Mouse (Mus musculus) cerebellum, adult 9-10 months (tissue): Measurements from ENCODE around the gene Telo2.

ENCODE experiments used
- DNase-seq: peaks from one replicate; pipeline ENCODE4 v3.0.0; 2022

Telo2 gene

DNA sequence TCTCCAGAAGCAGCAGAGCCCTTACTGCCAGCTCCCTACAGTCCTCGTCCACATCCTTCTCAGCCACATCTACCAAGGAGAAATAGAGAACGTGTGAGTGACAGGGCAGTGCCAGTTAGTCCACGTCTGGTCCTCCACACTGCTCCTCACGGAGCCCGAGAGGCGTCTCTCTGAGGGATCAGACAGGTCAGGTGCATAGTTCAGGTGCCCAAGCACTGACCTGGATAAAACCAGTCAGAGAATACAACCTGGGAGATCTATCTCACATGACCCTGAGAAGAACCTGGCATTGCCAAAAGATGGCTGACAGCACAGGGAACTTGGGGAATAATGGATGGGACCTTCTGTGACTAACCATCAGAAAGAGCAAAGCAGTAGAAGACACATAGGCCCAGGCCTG lies 15.7 kb downstream of the Telo2 start:
- DNase-seq: no peak

DNA sequence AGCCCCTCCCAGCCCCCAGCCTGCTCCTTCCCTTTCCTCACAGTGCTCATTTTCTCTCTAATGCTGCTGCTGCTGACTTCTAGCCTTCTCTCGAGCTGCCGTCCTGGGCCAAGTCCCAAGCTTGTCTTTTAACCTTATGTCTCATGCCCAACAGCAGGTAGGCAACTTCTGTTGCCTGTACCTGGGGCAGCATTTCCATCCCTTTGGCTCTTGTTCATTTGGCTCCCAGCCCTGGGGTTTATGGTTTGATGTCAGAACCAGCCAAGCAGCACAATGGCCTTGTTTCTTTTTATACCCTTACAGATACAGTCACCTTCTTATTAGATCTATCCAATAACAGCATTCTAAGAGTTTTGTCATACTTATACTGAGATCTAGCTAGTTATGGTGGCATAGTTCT lies 19.5 kb downstream of the Telo2 start:
- peak; percentile 66 for DNase-seq

DNA sequence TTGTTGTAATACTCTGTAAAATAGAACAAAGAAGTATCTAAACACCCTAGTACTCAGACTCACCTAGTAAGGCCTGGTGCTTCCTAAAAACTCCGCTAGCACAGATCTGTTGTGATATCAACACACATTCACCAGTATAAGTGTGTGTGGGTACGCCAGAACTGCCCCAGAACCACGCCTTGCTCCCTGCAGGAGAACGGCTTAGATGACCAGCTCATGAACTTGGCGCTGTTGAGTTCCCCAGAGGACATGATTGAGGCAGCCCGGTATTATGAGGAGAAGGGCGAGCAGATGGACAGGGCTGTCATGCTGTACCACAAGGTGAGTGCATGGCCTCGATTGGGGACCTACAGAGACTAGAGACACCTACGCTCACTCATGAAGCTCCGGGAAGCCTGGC lies 25.3 kb downstream of the Telo2 start:
- DNase-seq: no peak

DNA sequence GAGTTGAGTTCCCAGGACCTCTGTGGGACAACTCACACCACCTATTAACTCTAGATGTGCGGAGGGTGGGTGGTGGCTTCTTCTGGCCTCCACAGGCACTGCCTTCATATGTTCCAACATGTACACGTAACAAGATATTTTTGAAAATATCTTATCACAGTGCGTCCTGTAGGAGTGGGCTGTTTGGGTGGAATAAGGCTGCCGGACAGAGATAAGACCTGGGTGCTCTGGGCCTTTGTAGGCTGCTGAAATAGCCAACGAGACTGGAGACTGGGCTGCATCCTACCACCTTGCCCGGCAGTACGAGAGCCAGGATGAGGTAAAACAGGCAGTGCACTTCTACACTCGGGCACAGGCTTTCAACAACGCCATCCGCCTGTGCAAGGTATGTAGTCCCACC lies 26.6 kb downstream of the Telo2 start:
- no peak for DNase-seq

DNA sequence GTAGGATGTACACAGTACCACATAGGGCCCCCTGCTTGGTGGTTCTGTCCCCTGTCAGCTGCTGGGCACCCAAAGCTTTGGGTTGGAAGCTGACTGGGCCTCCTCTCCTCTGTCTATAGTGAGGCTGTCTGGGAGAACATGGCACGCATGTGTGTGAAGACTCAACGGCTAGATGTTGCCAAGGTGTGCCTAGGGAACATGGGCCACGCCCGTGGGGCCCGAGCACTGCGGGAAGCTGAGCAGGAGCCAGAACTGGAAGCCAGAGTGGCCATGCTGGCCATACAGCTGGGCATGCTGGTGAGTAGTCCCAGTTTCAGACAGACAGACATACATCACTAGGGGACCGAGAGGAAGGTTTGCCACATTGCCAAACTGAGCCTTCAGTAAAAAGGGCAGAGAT lies 29.0 kb downstream of the Telo2 start:
- DNase-seq: no peak

DNA sequence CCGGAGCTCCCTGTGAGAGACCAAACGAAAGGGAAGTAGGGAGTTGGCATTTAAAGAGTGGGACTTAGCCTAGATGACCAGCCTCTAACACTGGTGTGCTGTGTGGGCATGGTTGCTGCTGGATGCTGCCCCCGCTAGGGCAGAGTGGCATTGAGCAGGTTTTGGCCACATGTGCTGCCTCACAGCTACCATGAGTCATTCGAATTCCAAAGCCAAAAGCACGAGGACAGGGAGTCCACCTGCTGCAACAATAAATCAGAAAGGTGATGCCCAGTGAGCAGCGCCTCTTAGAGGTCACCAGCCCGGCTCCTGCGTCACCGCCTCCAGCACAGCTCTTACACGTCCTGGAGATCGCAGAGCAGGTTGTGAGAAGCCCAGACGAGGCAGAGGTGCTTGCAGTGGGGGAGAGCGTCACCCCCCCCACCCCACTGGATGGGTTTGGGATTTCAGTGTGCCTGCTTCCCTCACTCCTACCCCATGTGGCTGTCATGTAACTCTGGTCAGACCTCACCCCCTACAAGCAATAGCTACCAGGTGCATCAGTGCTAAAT lies 30.9 kb downstream of the Telo2 start:
- no peak for DNase-seq

DNA sequence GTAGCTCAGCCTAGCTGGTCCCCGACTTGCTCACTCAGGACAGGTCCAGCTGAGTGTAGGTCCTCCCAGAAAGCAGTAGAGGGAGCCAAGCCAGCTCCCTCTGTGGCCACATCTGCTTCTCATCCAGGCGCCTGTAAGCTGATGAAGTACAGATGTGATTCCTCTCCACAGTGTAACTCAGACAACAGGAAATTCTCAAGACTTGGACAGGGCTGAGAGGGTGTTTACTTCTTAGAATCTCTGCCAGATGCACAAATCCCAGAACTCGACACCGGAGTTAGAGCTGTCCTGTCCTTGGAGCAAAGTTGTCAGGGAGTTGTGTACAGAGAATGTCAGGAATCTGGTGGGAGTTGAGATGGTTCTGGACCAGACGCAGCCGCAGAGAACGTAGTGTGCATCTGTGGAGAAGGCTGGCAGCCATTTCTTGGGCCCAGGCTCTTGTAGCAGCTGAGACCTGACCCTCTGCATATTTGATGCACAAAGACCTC lies 32.3 kb downstream of the Telo2 start, which contains the start of gene Tmem204:
Tmem204 (minus strand) TSS at position 148 of the 488 bp plus-strand sequence.
- no peak for DNase-seq

DNA sequence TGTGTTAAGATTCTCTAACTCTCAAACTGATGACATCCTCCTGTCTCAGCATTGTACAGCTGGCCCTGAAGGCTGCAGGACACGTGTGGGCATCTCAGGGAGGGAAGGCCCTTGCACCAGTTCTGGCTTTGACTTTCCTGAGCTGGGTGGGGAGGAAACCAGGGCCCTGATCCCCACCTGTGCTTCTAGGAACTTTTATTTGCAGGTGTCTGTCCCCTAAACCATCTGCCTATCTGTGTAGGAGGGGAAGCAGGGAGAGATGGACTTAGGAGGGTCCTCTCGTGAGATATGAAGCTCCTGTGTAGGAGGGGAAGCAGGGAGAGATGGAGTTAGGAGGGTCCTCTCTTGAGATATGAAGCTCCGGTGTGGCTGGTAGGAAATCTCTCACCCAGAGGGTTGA lies 32.9 kb downstream of the Telo2 start:
- DNase-seq: no peak

DNA sequence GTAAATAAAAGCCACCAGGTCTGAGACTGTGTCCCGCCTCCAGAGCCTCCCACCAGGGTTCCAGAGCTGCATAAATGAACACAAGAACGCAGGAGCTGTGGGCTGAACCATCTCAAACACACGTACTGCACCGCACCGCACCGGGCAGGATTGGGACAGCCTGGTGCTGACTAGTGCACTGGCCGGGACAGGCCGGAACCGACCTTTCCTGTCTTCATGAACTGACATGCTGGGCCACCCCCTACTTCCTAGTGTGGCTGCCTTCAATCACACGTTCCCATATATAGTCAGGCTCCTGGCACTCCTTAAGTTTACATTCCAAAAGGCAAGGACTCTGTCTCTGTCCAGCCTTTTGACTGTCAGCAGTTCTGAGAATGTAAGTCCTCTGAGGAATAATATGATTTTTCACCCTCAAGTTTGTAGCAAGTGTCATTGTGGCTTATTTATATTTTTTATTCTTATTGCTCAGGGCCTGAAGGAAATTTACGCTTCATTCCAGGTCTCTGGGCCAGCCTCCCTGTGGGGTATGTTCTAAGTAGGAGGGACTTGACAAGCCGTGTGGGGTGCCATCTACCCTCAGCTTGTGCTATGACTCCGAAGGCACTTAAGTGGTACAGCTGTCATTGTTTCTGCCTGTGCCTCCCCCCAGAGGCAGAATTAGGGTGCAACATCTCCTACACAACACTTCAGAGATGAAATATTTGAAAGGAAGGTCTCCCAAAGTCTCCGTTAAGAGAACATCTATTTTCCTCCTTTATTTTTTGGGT lies 33.5 kb downstream of the Telo2 start:
- no peak for DNase-seq

DNA sequence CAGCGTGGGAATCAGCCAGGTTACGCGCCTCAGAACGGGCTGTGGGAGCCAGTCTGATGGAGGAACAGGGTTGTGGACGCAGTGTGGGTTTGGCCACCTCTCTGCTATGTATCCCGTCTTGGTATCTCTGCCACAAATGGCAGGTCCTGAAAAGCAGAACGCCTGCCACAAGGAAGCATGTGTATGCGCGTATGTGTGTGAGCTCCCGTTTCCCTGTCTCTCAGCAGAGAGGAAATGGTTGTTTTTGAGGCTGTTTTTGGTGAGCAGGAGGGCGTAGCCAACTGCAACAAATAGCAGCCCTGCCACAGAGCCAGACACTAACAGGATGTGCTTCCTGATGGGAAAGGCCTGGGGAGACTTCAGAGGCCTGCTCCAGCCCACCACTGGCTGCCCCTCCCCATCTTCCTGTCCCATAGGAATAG lies 34.8 kb downstream of the Telo2 start:
- DNase-seq: no peak

DNA sequence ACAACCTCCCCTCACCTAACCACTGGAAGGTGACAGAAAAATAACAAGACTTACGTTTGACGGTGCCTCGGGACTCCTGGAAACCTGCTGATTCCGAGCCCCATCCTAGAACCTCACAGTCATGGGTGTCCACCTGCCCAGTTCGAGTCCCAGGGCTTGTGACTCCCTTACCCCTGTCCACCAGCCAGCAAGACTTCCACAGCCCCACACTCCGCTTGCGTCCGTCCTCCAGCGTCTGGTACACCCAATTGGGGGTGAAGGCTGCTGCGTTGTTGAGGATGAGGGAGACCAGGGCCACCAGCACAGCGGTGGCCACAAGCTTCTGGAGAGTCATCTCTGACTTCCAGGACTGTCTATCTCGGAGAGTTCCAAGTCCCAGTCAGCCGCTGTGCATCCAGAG lies 35.6 kb downstream of the Telo2 start:
- DNase-seq: no peak

DNA sequence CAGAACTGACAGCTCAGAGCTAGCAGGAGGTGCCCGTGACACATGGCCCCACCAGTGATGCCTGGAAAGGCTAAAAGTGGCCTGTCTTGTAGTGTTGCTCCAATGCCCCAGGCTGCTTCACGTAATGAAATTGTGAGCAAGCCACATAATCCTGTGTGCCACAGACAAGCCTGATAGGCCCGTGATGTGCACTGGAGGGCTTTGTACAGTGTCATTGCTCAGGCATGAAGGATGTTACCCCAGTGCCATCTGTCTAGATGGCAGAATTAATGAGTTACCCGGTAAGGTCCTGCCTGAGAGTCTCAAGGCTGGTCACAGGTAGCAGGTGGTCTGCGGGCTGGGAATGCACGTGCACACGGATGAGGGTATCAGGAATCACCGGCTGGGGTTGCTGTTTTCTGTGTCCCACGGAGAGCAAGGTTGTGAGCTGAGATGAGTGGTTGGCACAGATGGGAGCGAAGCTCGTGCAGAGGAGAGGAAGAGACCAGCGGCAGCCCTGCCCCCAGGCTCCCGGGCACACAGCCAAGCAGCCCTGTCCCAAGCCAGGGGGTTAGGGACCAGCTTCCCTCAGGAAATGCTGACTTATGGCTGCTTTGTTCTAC lies 37.9 kb downstream of the Telo2 start:
- peak; percentile 62 for DNase-seq

DNA sequence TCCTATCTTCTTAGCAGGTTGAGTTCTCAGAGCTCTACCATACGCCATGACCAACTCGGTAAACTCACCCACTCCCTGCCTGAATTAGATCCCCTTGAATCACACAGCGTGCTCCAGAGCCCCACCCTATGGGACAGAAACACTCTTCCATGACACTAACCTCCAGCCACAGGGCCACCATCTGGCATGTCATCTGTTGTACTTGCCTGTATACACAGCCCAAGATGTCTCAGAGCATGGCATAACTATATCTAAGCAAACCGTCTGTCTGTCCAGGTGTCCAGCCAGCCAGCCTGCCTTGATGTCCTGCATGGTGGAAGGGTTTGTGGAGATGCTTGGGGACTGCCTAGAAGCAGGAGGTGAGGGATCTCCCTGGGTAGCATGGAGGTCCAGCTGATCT lies 38.9 kb downstream of the Telo2 start:
- DNase-seq: peak; percentile 66

DNA sequence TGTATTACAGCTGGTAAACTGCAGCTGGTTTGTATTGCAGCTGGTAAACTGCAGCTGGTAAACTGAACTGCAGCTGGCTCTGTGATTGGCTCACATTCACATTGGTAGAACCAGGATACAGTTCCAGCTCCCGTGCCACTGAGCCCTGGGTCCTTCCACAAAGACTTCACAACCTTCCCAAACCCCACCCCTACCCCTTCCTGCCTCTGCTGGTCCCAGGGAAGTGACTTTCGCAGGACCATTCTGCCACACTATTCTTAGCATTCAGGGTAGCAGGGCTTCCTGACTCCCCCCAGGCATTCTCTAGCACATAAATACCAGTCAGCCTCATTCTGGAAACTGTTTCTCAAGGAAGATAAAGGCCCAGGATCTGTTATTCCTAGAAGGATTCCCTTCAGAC lies 47.1 kb downstream of the Telo2 start:
- DNase-seq: no peak

DNA sequence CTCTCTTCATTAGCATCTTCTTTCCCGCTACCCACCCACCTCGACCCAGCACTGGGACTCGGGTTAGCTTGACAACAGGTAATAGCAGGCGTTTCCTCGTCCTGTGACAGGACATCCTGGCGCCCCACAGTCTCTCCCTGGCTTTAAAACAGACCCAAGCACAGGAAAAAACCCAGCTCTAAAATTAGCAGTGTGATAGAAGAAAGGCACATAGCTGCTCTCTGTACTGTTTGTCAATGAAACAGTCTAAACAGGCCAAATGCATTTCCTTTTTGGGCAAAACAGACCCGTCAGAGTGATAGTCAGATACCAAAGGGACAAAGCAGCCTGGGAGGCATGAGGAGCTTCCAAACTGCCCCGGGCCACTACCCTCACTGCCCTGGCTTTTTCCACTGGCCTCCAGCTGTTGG lies 48.3 kb downstream of the Telo2 start:
- no peak for DNase-seq

DNA sequence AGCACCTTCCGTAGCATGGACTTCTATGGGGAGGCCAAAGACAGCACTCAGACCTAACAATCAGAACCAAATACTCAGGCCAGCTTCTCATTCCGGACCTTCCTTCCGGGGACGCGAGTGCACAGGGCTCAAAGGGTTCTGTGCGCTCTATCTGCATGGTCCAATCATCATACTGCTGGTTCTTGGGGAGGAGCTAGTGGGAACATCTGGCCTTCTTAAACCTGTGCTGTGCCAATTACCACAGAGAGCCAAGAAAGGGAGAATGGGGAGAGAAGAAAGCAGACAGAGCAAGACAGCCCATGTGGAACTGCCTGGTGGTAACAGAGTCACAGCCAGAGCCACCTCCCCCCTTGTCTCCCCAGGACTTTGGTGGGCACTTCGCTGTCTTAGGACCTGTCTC lies 49.2 kb downstream of the Telo2 start:
- no peak for DNase-seq

DNA sequence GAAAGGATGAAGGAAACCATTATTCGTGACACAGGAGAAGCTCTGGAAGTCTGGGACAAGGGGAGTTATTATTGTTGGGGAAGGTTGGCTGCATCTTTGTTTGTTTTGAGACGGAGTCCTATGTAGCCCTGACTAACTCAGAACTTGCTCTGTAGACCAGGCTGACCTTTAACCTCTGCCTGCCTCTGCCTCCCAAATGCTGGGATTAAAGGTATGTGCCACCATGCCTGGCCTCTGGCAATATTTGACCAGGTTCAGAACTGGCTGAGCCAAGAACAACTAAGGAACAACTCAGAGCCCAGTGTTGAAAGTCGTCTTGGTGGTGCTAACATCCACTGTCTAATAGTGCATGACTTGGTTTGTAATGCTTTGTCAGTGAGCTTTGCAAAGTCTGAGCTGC lies 50.6 kb downstream of the Telo2 start:
- no peak for DNase-seq

DNA sequence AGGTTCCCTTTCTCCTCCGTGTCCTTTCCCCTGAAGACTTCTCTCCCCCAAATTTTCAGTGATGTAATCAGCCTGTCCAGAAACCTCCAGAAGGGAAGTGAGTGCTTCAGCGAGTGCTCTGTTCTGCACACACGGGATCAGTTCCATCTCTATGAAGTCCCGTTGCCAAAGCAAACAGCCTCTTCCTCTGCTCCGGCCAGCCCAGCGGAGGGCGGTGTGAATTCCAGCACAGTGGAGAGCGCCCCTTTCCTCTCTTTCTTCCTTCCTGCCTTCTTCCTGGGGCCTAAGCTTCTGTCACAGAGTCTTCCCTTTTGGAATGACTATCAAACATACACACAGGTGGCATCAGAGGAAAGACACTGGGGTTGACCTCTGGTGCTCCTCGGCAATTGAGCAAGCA lies 51.4 kb downstream of the Telo2 start:
- DNase-seq: no peak

DNA sequence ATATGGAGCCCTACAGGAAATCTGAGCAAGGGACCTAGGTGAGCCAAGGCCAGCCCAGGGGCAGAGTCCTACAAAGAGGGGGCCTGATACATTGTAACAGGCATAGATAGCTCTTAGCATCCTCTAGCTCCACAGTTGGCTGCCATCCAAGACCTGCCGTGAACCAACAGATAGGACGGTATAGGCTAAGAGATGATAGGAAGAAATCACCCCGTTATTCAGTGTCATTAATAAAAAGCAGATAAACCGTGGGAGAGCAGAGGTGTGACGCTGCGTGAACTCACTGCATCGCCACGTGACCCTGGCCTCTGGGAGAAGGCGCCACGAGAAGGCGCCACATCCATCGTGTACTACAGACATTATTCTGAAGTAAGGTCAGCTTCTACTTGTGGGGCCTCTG lies 51.9 kb downstream of the Telo2 start:
- DNase-seq: no peak

DNA sequence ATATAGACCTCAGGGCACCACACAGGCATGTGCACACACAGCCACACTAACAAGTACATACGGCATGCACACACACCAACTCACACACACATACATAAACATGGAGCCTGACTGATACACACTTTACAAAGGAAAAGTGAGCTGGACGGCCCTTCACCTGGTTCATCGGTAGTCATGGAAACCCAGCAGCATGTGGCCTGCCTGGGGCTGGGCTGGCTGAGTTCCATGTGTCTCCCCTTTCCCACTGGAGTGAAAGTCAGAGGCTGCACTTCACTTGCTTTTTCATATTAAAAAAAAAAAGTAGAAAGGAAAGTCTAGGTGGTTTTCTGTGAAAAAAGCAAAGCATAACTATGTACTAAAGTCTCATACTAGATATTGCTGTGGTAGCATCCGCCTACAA lies 52.5 kb downstream of the Telo2 start:
- DNase-seq: no peak

DNA sequence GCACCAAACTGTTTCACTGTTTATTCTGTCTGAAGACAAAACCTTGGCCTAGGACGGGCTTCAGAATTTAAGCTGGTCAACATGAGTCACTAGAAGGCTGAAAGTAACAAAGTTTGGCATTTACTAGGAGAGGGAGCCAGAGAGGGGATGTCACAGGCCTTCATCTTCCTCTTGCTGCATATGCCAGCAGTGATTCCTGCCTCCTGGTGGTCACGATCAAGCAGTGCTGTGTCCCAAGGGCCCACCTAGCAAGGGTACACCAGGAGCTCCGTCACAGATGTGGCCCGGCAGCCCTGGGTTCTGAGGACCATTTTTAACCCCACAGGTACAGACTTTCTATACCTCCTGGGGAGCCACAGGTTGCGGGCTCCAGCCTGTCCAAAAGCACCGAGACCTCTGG lies 58.7 kb downstream of the Telo2 start:
- no peak for DNase-seq

DNA sequence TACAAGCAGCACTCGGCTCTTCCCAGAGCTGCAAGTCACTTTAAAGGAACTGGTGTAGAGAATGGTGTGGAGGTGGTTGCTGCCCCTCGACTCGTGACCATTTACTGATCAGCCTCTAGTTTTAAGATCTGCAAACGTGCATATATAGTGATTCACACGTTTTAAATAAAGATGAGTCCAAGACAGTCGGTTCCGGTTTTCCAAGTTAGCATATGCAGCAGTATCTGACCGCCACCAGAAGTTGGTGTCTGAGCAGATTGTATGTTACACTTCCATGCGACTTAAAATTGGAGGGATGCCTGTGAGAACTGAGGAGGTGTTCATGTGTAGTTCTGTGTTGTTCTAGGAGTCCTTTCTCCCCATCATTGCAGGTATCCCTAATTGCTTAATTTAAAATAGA lies 62.5 kb downstream of the Telo2 start:
- DNase-seq: no peak
